Mouse (Mus musculus): ENCODE measurements at regions not wholly inside any gene's neighbourhood (a gene's known extent, or its start where the extent isn't known, plus 50 kb on each side); places are given as distances from the start of the nearest gene placed in this dataset.
A peak's percentile ranks its signal among the peaks of the same experiment; 100 is the strongest.

DNA sequence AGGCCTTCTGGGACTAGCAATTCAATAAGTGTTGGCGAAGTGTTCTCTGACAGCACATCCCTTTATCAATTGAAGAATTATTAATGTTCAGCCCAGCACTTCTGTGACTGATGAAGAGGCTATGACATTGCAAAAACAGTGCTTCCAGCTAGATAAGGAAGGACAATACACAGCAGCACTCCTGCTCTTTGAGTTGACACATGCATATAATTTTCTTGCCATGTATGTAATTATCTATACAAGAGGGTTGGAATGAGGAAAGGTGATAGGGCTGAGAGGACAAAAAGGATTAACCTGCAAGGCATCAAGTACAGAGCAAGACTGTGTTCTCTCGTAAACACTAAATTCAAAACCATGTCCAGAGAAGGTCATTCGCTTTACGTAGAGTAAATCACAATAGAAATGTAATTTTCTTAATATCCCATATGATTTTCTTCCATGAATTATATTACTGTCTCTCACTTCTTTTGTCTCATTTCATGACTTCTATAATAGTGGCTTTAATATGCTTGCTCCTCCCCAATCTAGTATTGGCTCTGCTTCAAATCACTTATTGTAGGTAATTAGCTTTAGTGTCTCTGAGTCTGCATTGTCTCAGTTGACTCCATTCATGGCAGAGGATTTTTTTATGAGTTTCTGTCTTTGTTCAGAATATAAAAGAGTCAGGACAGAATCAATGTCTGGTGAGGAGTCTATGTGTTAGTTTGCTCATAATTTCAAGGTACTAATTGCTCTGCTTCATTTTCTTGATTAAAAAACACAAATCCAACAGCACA lies 460.9 kb downstream of the Slco4c1 start:
- 80% methylated on average over 4 of the region's 4 CpGs for WGBS
- H3K4me2 ChIP-seq (ENCODE audit: low read depth, low read length, poor library complexity, severe bottlenecking): no peak overlapping the region

DNA sequence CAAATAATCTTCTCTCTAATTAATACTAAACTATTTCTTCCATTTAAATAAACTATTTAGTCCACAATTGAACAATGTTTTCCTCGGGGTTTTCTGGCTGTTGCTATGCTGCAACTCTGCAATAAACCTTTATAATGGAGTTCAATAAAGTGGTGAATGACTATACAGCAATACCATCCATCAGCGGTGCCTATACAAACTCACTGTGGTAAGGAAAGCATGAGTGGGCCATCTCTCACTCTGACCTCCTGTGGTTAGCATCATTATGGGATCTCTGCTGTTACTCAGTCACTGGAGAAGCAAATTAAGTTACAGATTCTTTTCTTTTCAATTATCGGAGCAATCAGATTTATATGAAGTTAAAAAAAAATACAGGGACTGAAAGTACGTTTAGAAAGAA lies 474.0 kb downstream of the Slco4c1 start:
- 82% methylated on average over 4 of the region's 4 CpGs for WGBS
- Histone ChIP-seq H3K36me3 (ENCODE audit: insufficient read depth, low read length) (no peaks in the 10 kb centered on the region), H3K9me3 (ENCODE audit: low read length) (no peaks in the 10 kb centered on the region), H3K4me1 (ENCODE audit: insufficient read depth, low read length) (no peaks in the 10 kb centered on the region), H3K4me2 (ENCODE audit: low read depth, low read length, poor library complexity, severe bottlenecking) (no peak overlapping the region), H3K9ac (replicated peaks; ENCODE audit: low read length, poor library complexity, severe bottlenecking) (no peak overlapping the region), H3K4me3 (ENCODE audit: low read depth, low read length) (no peak overlapping the region), H3K27ac (ENCODE audit: low read depth, low read length) (no peak overlapping the region), H3K27me3 (ENCODE audit: insufficient read depth, low read length) (no peaks in the 10 kb centered on the region)
- ATAC-seq (ENCODE audit: low FRiP score) (no peak), DNase-seq (ENCODE audit: low spot score) (no peak)
- TF ChIP-seq CTCF (IDR thresholded peaks at IDR 0.05): no peak

More for the DNA sequence above, 460.9 kb downstream of the Slco4c1 start:
- Histone ChIP-seq H3K27ac (ENCODE audit: low read depth, low read length) (no peak overlapping the region), H3K4me1 (ENCODE audit: insufficient read depth, low read length) (no peaks in the 10 kb centered on the region), H3K27me3 (ENCODE audit: insufficient read depth, low read length) (no peaks in the 10 kb centered on the region), H3K36me3 (ENCODE audit: insufficient read depth, low read length) (no peaks in the 10 kb centered on the region), H3K4me3 (ENCODE audit: low read depth, low read length) (no peak overlapping the region), H3K9ac (replicated peaks; ENCODE audit: low read length, poor library complexity, severe bottlenecking) (no peak overlapping the region), H3K9me3 (ENCODE audit: low read length) (no peaks in the 10 kb centered on the region)
- TF ChIP-seq CTCF (IDR thresholded peaks at IDR 0.05): no peak
- ATAC-seq (ENCODE audit: low FRiP score) (no peak), DNase-seq (ENCODE audit: low spot score) (peak; percentile 1)

DNA sequence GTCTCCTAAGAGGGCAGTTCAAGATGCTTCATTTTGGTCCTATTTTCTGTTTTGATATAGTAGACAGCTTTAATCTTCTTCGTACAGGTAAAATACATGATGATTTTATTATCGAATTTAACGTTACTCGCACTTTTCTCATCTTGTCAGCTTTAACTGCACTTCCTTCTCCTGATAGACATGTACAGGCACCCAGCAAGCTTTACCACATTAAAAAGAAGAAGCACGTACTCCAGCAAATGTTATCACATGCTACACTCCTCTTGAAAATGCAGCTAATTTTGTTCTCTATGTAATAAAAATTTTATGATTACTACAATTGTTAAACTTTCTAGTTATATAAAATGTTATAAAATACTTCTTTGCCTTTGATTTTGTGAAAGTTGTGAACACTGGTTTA lies 483.6 kb downstream of the Slco4c1 start:
- Histone ChIP-seq H3K4me1 (ENCODE audit: insufficient read depth, low read length) (no peaks in the 10 kb centered on the region), H3K9me3 (ENCODE audit: low read length) (no peaks in the 10 kb centered on the region), H3K4me2 (ENCODE audit: low read depth, low read length, poor library complexity, severe bottlenecking) (no peak overlapping the region), H3K27ac (ENCODE audit: low read depth, low read length) (no peak overlapping the region), H3K9ac (replicated peaks; ENCODE audit: low read length, poor library complexity, severe bottlenecking) (no peak overlapping the region), H3K27me3 (ENCODE audit: insufficient read depth, low read length) (no peaks in the 10 kb centered on the region), H3K4me3 (ENCODE audit: low read depth, low read length) (no peak overlapping the region), H3K36me3 (ENCODE audit: insufficient read depth, low read length) (no peaks in the 10 kb centered on the region)
- 92% methylated on average over 5 of the region's 5 CpGs for WGBS
- TF ChIP-seq CTCF (IDR thresholded peaks at IDR 0.05): no peak
- ATAC-seq (ENCODE audit: low FRiP score) (no peak), DNase-seq (ENCODE audit: low spot score) (no peak)

DNA sequence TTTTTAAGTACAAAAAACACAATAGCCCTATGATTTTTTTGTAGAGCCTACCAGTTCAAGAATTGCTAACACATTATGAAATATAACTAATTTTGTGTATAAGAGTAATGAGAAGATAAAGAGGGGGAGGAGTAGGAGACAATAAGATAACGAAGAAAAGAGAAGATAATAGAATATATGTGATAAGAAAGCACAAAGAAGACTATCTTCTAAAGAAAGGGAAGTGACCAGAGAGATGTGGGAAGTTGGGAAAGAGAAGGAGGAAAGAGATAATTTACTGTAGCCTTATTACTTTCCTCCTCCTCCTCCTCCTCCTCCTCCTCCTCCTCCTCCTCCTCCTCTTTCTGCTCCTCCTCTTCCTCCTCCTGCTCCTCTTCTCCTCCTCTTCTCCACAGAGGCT lies 486.1 kb downstream of the Slco4c1 start:
- H3K36me3 ChIP-seq (ENCODE audit: insufficient read depth, low read length): no peaks in the 10 kb centered on the region
- H3K4me2 ChIP-seq (ENCODE audit: low read depth, low read length, poor library complexity, severe bottlenecking): no peak overlapping the region
- no peaks in the 10 kb centered on the region for H3K9me3 ChIP-seq (ENCODE audit: low read length)
- TF ChIP-seq CTCF (IDR thresholded peaks at IDR 0.05): no peak
- ATAC-seq (ENCODE audit: low FRiP score): no peak
- no peak for DNase-seq (ENCODE audit: low spot score)
- WGBS: 92% methylated on average over 1 of the region's 1 CpGs
- H3K27ac ChIP-seq (ENCODE audit: low read depth, low read length): no peak overlapping the region
- no peaks in the 10 kb centered on the region for H3K27me3 ChIP-seq (ENCODE audit: insufficient read depth, low read length)
- no peak overlapping the region for H3K9ac ChIP-seq (replicated peaks; ENCODE audit: low read length, poor library complexity, severe bottlenecking)
- H3K4me1 ChIP-seq (ENCODE audit: insufficient read depth, low read length): no peaks in the 10 kb centered on the region
- no peak overlapping the region for H3K4me3 ChIP-seq (ENCODE audit: low read depth, low read length)

DNA sequence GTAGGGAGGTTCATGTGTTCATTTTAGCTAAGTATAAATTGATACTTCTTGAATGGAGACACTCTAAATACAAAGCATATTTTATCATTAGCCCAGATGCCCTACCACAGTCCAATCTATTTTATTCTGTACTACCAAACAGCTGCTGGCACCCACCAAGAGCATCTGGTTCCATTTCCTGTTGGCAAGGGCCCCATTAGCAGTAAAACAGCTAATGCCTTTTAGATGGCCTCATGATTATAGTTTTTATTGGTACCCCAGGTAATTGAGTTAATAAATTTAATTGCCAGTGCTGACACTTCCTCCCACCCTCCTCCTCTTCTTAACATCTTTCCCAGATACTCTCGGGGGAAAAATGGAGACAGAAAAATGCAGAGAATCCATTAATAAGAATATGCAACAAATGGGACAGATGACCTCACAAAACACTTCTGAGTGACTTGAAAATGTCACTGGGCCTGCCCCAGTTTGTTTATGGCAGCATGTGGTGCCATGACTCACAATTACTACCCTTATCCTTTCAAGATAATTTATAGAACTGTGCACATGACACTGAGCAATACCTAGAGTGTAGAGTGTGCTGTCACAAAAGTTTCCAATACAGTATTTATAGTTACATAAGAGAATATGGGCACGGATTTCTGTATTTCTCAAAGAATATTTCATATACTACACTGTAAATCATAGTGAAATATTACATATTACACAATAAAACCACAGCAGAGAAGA lies 509.1 kb downstream of the Slco4c1 start:
- 77% methylated on average over 2 of the region's 2 CpGs for WGBS
- H3K4me3 ChIP-seq (ENCODE audit: low read depth, low read length): no peak overlapping the region
- no peaks in the 10 kb centered on the region for H3K4me1 ChIP-seq (ENCODE audit: insufficient read depth, low read length)
- no peak overlapping the region for H3K9ac ChIP-seq (replicated peaks; ENCODE audit: low read length, poor library complexity, severe bottlenecking)
- H3K36me3 ChIP-seq (ENCODE audit: insufficient read depth, low read length): no peaks in the 10 kb centered on the region
- ATAC-seq (ENCODE audit: low FRiP score) (no peak), DNase-seq (ENCODE audit: low spot score) (no peak)
- H3K9me3 ChIP-seq (ENCODE audit: low read length): no peaks in the 10 kb centered on the region
- no peak for TF ChIP-seq CTCF (IDR thresholded peaks at IDR 0.05)
- no peaks in the 10 kb centered on the region for H3K27me3 ChIP-seq (ENCODE audit: insufficient read depth, low read length)
- H3K27ac ChIP-seq (ENCODE audit: low read depth, low read length): no peak overlapping the region
- H3K4me2 ChIP-seq (ENCODE audit: low read depth, low read length, poor library complexity, severe bottlenecking): no peak overlapping the region

DNA sequence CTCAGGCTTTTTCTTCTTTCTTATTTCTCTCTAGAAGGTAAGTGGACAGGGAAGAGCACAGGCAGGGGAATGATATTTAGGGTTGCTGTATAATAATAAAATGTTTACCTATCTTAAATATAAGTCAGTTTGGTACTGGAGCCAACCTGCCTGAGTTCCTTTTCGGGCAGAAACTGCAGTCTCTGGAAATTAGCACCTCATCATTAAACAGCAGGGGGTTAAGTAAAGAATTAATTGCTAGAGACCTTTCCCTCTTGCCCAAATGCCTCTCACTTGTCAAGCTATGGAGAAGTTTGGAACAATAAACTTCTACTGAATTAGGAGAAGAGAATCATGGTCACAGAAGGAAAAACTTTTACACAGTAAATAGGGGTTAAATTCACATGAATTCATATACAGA lies 524.7 kb downstream of the Slco4c1 start:
- ATAC-seq (ENCODE audit: low FRiP score) (no peak), DNase-seq (ENCODE audit: low spot score) (no peak)
- no peak overlapping the region for H3K27ac ChIP-seq (ENCODE audit: low read depth, low read length)
- H3K9me3 ChIP-seq (ENCODE audit: low read length): no peaks in the 10 kb centered on the region
- WGBS: 36% methylated on average over 1 of the region's 1 CpGs
- TF ChIP-seq CTCF (IDR thresholded peaks at IDR 0.05): no peak
- H3K4me2 ChIP-seq (ENCODE audit: low read depth, low read length, poor library complexity, severe bottlenecking): no peak overlapping the region
- H3K27me3 ChIP-seq (ENCODE audit: insufficient read depth, low read length): no peaks in the 10 kb centered on the region
- no peaks in the 10 kb centered on the region for H3K4me1 ChIP-seq (ENCODE audit: insufficient read depth, low read length)
- no peak overlapping the region for H3K4me3 ChIP-seq (ENCODE audit: low read depth, low read length)
- no peak overlapping the region for H3K9ac ChIP-seq (replicated peaks; ENCODE audit: low read length, poor library complexity, severe bottlenecking)
- no peaks in the 10 kb centered on the region for H3K36me3 ChIP-seq (ENCODE audit: insufficient read depth, low read length)

Measured in midbrain, postnatal 0 days (tissue).